Mouse (Mus musculus): ENCODE data around the gene Ctsd.

GRCm38 (mm10) chr7:142435524-142435923 lies 47.7 kb upstream of the Ctsd start:
- TF ChIP-seq CTCF (IDR thresholded peaks at IDR 0.05; ENCODE audit: extremely low read depth, insufficient read depth, insufficient read length, insufficient replicate concordance) (peak; percentile 74; the same call in 1 of the 2 replicates), POLR2A (IDR thresholded peaks at IDR 0.05; ENCODE audit: low read depth, low read length) (no peak)
